Mouse (Mus musculus): ENCODE results near the gene Plekha3.
A peak's percentile ranks its signal among the peaks of the same experiment; 100 is the strongest.

Gene Plekha3

GRCm38 (mm10) chr2:76676401-76677226, 1.5 kb downstream of the Plekha3 start:
- peak; percentile 8 for DNase-seq

GRCm38 (mm10) chr2:76682301-76682700, 7.2 kb downstream of the Plekha3 start:
- no peak for DNase-seq

- no peak for DNase-seq
Measured at GRCm38 (mm10) chr2:76686986-76687385, 11.9 kb downstream of the Plekha3 start.

GRCm38 (mm10) chr2:76687608-76688007, 12.5 kb downstream of the Plekha3 start:
- no peak for DNase-seq

GRCm38 (mm10) chr2:76688162-76688561, 13.1 kb downstream of the Plekha3 start:
- no peak for DNase-seq

- DNase-seq: no peak
Measured at GRCm38 (mm10) chr2:76690436-76691204, 15.5 kb downstream of the Plekha3 start.

GRCm38 (mm10) chr2:76693765-76694164, 18.7 kb downstream of the Plekha3 start:
- no peak for DNase-seq

- DNase-seq: no peak
Measured at GRCm38 (mm10) chr2:76695290-76695689, 20.2 kb downstream of the Plekha3 start.

- DNase-seq: no peak
Measured at GRCm38 (mm10) chr2:76702188-76702587, 27.1 kb downstream of the Plekha3 start.

- DNase-seq: no peak
Measured at GRCm38 (mm10) chr2:76702751-76703150, 27.7 kb downstream of the Plekha3 start.

- DNase-seq: no peak
Measured at GRCm38 (mm10) chr2:76705655-76706054, 30.6 kb downstream of the Plekha3 start.

GRCm38 (mm10) chr2:76708512-76708911, 33.4 kb downstream of the Plekha3 start:
- no peak for DNase-seq

GRCm38 (mm10) chr2:76714984-76715383, 39.9 kb downstream of the Plekha3 start:
- peak; percentile 22 for DNase-seq

- no peak for DNase-seq
Measured at GRCm38 (mm10) chr2:76719650-76720049, 44.6 kb downstream of the Plekha3 start.

Measured in thymus, postnatal 4 days (tissue).